Mouse (Mus musculus): Measurements from ENCODE around the gene Emc3.

GRCm38 (mm10) chr6:113477353-113477752, 54.1 kb downstream of the Emc3 start:
- TF ChIP-seq CTCF (conservative IDR thresholded peaks at IDR 0.05; ENCODE audit: low read length) = no peak
- no peak for TF ChIP-seq NANOG (IDR thresholded peaks at IDR 0.05; ENCODE audit: borderline replicate concordance, low read length)
- no peak for TF ChIP-seq POU5F1 (IDR thresholded peaks at IDR 0.05; ENCODE audit: borderline replicate concordance, low read length)

All from E14TG2a.4 (cell line).